Mouse (Mus musculus) liver, postnatal 0 days (tissue): ENCODE results near the gene Htr5a.

Source experiments
- CTCF ChIP-seq: sonication (generic); IDR thresholded peaks from 2 replicates; pipeline ENCODE4 v1.5.1; 2016; ENCODE audit warnings: antibody characterized with exemption, low read depth
- EP300 ChIP-seq: IDR thresholded peaks from 2 replicates; pipeline ENCODE4 v1.6.1; 2016; ENCODE audit warnings: antibody characterized with exemption, low read depth, mild to moderate bottlenecking

GRCm38 (mm10) chr5:27846979-27847378, 5.0 kb downstream of the Htr5a start:
- TF ChIP-seq CTCF = no peak
- TF ChIP-seq EP300 = no peak
